Mouse (Mus musculus) skeletal muscle tissue, postnatal 0 days (tissue): ENCODE data around the gene Efs. TPM values are rescaled to one million over a fixed set of nuclear protein-coding genes. Genes with fewer than 3 reads are reported as not detected.

ENCODE experiments used
- microRNA counts: library from miRNA; unstranded; fragments of <30 nt; microRNA quantifications from one replicate; lab custom pipeline; 2015
- microRNA-seq, 2 experiments: library from miRNA; unstranded; fragments of <30 nt; microRNA quantifications; one replicate each; pipeline ENCODE4; 2016
- polyA plus RNA-seq: library from polyadenylated mRNA; unstranded; fragments of >200 nt; fragmentation: Nextera tagmentation; extraction: Ambion mirVana; gene quantifications from 2 replicates; pipeline ENCODE4 v1.2.1, GENCODE M21; 2015

The Efs gene
- 14.8 and 17.7 TPM in 2 replicates for polyA plus RNA-seq

DNA sequence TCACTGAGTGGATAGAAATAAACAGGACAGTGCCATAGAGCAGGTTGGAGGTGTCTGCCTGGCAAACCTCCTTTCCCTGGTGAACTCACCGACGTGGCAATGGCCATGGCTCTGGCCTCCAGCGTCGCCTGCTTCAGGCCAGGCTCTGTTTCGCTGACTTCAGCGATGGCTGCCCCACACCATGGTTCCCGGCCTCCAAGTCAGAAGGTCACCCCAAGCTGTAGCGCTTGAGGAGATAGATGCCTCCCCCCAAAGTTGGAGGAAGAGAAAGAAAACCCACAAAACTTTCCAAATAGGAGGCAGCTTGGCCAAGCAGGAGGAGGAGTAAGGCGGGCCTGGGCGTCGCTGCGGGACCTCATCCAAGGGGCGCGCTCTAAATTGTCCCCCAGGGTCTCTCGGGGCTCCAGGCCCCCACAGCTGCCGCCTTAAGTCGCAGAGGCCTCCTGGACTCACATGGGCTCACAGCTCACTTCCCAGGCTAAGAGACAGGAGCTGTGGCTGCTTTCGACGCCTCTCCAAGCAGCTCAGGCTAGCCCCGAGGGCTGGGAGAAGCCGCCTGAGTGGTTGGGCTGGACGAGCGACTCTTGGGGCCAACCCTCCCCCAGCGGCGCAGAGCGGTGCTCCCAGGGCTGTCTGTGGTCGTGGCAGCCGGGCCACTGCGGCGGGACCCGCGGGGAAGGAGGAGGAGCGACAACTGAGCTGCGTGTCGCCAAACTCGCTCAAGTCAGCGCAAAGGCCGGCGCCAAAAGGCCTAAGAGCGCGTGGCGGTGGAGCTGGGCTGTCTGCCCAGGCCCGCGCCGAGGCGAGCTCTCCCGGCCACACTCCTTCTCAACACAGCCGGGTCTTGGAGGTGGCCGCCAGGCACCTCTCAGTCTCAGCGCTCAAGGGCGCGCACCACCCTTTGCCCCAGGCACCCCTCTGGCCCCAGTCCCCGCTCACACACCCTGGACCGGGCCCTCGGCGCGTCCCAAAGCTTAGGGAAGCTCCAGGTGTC, at the start of gene Efs:
Efs (minus strand) TSS at position 778 of the 994 bp plus-strand sequence.

DNA sequence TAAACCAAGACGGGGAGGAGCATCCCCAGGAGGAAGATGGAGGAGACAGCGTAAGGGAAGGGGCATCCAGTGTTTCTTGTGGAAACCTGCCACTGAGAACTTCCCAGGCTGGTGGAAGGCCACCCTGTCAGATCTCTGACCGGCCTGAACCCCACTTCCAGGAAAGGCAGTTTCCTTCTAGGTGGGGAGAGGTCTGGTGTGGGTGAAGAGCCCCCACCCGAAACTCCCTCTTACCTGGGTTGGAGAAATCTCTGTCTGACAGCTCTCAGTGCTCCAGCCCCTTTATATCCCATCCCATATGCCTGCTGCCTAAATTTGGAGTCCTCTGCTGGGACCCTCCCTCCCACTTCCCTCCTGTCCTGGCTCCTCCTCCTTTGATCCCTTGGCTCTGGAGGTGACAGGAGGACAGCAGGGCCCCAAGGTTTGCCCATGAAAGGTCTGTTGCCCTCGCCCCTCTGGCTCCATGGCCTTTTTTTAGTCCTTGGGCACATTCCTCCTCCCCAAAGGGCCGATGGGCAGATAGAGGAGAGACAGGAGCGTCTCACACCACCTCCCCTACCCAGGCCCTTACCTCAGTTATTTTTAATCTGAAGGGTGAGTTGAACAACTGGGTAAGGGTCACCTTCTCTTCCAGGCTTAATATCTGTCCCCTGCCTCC, 40.5 kb upstream of the Efs start, which contains the start of gene Myh6:
Myh6 (minus strand) TSS at position 608 of the 658 bp plus-strand sequence.

DNA sequence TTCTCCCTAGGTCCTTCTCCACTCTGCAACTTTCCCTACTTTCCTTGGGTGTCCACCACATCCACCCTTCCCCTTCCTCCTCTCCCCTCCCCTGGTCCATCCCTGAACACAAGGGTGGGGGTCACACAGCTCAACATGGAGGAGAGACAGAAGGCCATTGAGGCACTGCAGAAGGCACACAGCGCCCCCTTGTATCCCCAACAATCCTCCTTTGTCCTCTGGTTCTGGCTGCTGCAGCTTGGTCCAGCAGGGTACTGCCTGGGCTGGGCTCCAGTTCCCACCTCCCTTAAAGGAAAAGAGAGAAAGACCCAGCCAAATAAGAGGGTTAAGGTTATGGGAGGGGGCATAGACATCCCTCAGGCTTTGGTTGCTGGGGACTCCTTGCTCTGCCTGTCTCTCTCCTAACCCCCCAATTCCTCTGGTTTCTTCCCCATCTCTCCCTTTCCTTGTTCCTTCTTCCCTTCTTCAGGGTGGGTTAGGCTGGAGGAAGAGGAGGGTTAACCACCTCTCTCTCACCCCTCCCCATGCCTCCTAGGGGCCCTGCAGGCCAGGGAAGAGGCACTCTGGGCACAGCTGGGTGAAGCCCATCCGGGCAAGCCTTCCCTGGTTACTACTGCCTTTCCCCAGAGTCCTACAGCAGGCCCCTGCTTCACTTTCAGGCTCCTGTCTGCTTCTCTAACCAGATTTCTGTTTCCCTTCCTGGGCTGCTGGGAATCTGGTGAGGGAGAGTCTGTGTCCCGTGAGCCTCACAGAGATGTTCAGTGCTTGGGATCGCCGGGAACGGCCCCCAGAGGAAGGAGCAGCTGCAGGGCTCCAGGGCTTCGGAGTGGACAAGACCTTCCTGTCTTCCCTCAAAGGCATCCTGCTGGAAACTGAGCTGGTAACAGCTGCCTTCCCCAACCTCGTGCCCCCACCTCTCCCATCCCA, 10.2 kb upstream of the Efs start, which contains the start of gene Cmtm5:
Cmtm5 (plus strand) TSS at position 358 of the 927 bp plus-strand sequence.

DNA sequence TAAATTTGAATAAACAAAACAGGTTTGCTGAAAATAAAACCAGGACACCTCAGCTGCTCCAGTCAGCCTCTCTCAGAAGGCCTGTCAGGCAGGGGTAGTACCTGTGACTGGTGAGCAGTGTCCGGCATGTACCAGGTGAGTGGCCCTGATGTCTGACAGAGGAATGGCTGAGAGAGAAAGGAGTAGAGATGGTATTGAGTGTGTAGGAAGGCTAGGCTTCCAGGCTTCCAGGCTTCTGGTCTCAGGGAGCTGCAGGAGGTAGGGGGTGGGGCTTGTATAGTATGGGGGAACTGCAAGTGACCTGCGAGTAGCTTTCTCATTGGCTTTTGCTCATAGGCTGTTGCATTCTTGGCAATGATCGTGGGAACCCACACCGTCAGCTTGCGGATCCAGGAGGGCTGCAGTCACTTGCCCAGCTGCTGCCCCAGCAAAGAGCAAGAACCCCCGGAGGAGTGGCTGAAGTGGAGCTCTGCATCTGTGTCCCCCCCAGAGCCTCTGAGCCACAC, 6.8 kb upstream of the Efs start, which contains the start of gene Il25:
Il25 (plus strand) TSS at position 51 of the 506 bp plus-strand sequence.

DNA sequence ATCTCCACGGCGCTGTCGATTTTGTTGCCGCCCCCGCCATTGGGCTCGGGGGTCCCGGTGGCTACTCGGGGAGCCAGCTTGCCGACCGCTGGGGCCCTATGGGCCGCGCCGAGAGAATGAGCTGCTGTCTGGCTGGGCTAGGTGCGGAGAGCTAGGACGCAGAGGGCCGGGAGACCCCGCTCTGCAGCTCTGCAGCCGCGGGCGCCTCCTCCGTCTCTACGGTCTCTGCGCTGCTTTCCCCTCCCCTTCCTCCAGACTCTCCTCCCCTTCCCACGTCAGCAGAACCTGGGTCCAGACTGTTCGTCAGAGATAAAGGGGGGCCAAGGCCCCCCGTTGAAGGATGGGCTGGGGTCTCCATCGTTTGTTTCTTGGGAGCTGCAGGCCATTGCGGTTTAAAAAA, 13.0 kb downstream of the Efs start, which contains the start of gene Slc22a17:
Slc22a17 (minus strand) TSS at position 247 of the 400 bp plus-strand sequence.

DNA sequence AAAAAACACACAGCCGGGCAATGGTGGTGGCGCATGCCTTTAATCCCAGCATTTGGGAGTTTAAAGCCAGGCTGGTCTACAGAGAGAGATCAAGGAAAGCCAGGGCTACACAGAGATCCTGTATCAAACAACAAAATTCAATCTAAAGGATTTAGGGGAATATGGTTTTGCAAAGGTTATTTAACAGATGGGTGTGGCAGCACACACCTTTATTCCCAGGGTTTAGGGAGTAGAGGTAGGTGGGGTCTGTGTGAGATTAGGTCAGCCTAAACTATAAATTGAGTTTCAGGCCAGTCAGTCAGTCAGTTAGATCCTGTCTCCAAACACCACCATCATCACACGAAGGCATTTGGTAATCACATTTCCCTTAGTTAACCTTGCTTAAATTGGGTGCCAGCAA, 33.7 kb downstream of the Efs start, which contains the start of gene Pabpn1:
Pabpn1 (plus strand) TSS at position 301 of the 400 bp plus-strand sequence.

DNA sequence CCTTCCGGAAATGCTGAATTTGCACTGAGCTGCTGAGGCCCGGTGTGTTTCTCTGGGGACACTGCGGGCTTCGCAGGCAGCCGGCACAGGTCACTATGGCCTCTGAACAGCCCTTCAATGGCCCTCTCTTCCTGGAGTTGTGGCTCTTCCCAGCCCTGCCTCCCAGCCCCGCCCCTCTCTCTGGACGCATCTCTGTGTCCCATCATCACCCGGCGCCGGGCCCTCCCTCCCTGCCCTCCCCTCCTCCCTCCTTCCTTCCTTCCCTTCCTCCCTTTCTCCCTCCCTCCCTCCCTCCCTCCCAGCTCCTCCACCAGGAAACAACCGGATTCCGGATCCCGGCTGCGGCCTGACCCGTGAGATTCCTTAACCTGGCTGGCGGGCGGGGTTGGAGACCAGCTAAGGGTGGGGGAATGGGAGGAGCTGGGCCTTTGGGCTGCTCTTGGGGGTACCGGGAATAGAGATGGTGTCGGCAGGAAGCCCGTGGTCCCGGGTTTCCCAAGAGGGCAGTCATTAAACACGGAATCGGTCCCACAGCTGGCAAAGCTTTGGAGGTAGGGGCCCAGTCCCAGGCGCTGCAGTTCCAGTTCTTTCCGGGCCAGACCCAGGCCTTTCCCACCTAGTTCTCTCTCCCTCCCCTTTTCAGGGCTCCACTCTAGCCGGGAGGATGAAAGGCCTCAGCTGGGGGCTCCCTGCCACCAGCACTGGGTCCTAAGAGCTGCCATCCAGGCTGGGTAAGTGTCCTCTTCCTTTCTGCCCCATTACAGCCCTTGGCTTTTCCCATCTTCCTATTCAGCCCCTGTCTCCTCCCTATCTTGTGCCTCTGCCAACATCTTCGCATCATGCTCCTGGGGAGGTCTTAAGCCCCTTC, 42.5 kb downstream of the Efs start, which contains the start of the genes Bcl2l2 and Gm20521:
Bcl2l2 (plus strand) TSS at position 224 of the 868 bp plus-strand sequence.
Gm20521 (plus strand) TSS at position 288 of the 868 bp plus-strand sequence.

DNA sequence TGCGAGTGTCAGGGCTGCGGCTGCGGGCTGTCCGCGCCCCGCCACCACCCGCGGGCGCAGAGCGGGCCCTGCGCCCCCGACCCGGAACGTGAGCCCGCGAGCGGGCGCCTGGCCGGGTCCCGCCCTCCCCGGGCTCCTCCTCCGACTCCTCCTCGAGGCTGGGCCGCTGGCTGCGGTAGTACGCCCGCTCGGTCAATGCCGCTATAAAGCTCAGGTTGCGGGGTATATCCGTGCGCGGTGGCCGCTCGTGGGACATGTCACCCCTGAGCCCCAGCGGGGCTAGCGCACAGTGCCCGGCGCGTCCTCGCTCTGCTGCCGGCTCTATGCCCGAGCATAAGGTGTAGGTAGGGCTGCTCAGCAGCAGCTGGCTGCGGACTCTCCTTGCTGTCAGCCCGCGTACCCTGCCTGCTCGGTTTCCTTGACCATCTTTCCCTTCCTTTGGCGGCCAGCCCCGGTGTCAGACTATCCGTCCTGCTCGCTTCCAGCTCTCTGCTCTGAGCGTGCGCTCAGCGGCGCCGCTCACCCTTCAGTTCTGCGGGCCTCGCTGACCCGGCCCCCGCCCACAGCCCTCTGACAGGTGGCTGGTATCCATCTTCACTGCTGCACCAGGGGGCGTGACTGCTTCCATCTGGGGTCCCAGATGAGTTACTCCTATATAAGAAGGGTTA, 48.7 kb downstream of the Efs start, which contains the start of gene Ppp1r3e:
Ppp1r3e (minus strand) TSS at position 503 of the 668 bp plus-strand sequence.

DNA sequence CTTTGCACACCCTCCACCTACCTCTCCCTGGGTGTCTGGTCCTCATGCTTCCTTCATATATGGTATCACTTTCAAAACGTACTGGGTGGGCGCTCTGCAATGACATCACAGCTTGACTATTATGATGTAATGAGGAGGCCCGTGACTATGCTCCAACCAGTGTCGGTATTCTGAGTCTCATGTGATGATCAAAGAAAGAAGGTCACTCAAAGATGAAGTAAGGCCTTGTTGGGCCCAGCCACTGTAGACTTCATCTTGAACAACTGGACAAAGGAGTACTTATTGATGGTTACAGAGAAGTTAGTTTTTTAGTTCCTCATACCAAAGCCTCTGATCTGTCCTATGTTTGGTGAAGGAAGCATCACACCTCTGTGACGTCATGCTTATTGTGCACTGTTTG, 55.1 kb downstream of the Efs start, which contains the start of gene Homez:
Homez (minus strand) TSS at position 101 of the 400 bp plus-strand sequence.

MicroRNAs encoded within 50 kb of the gene (microRNA counts, 519-probe panel; counts per million panel counts)
- 296 counts per million, percentile 58 among the panel's probes with 10 or more counts for microRNA mmu-miR-208a (lab: Ali Mortazavi, UCI)
- 3,733 counts per million, percentile 78 among the panel's probes with 10 or more counts for microRNA mmu-miR-208b (lab: Ali Mortazavi, UCI)

Small RNA genes lying within 50 kb of the gene (microRNA-seq; reads per million reads assigned to microRNA genes)
- gene Mir208a, result 13.3 to 14.4 reads per million in 2 experiments
- gene Mir208b, result 618 to 838 reads per million in 2 experiments

Other genes starting within 250 kb of the Efs start
- 44.2 and 47.3 TPM in 2 replicates for gene 1700123O20Rik, start 239.9 kb downstream of the Efs start, polyA plus RNA-seq
- 42.8 and 46.2 TPM in 2 replicates for gene Acin1, start 239.2 kb downstream of the Efs start, polyA plus RNA-seq
- 0.11 and 0.12 TPM in 2 replicates for gene Gm29776, start 227.3 kb downstream of the Efs start, polyA plus RNA-seq
- not detected in 2 replicates for gene Cebpe, start 214.0 kb downstream of the Efs start, polyA plus RNA-seq
- 3.8 and 5.9 TPM in 2 replicates for gene Slc7a8, start 144.2 kb downstream of the Efs start, polyA plus RNA-seq
- gene Rnf212b, start 112.0 kb downstream of the Efs start, polyA plus RNA-seq, result not detected in 2 replicates
- gene Homez, start 55.2 kb downstream of the Efs start, polyA plus RNA-seq, result 3.6 and 4.1 TPM in 2 replicates
- gene Ppp1r3e, start 48.6 kb downstream of the Efs start, polyA plus RNA-seq, result 0.97 and 2.3 TPM in 2 replicates
- gene Bcl2l2, start 42.7 kb downstream of the Efs start, polyA plus RNA-seq, result 2.9 and 3.6 TPM in 2 replicates
- 0.12 and 0.30 TPM in 2 replicates for gene Gm20521, start 42.7 kb downstream of the Efs start, polyA plus RNA-seq
- gene Pabpn1, start 33.6 kb downstream of the Efs start, polyA plus RNA-seq, result 36.7 and 49.3 TPM in 2 replicates
- 15.8 and 18.4 TPM in 2 replicates for gene Slc22a17, start 13.0 kb downstream of the Efs start, polyA plus RNA-seq
- 0.45 and 0.50 TPM in 2 replicates for gene Il25, start 6.6 kb upstream of the Efs start, polyA plus RNA-seq
- 8.2 and 10.1 TPM in 2 replicates for gene Cmtm5, start 10.1 kb upstream of the Efs start, polyA plus RNA-seq
- gene Myh6, start 40.8 kb upstream of the Efs start, polyA plus RNA-seq, result 20.8 and 25.5 TPM in 2 replicates
- not detected in 2 replicates for gene Gm17428, start 50.8 kb upstream of the Efs start, polyA plus RNA-seq
- gene Myh7, start 68.5 kb upstream of the Efs start, polyA plus RNA-seq, result 228 and 232 TPM in 2 replicates
- gene Ngdn, start 89.3 kb upstream of the Efs start, polyA plus RNA-seq, result 42.6 and 46.5 TPM in 2 replicates
- 0.94 TPM in 2 replicates for gene Zfhx2, start 166.2 kb upstream of the Efs start, polyA plus RNA-seq
- gene Thtpa, start 168.7 kb upstream of the Efs start, polyA plus RNA-seq, result 11.7 and 12.7 TPM in 2 replicates
- gene Ap1g2, start 180.5 kb upstream of the Efs start, polyA plus RNA-seq, result 5.8 and 6.8 TPM in 2 replicates
- 0.37 and 0.58 TPM in 2 replicates for gene Jph4, start 190.8 kb upstream of the Efs start, polyA plus RNA-seq